Mouse (Mus musculus) bone marrow, adult 2 months (tissue): Measurements from ENCODE around the gene Cdk15.

ENCODE experiments used
- CTCF ChIP-seq: fragments of 200-500 bp; IDR thresholded peaks from 2 replicates; pipeline ENCODE4 v1.5.1; 2011; ENCODE audit warnings: low read length, control low read depth; ENCODE audit not compliant: control insufficient read depth, insufficient read depth
- POLR2A ChIP-seq: fragments of 200-500 bp; IDR thresholded peaks from 2 replicates; pipeline ENCODE4 v1.6.1; 2011; ENCODE audit warnings: low read depth, mild to moderate bottlenecking, control low read depth, low read length, borderline replicate concordance; ENCODE audit not compliant: control insufficient read depth

DNA sequence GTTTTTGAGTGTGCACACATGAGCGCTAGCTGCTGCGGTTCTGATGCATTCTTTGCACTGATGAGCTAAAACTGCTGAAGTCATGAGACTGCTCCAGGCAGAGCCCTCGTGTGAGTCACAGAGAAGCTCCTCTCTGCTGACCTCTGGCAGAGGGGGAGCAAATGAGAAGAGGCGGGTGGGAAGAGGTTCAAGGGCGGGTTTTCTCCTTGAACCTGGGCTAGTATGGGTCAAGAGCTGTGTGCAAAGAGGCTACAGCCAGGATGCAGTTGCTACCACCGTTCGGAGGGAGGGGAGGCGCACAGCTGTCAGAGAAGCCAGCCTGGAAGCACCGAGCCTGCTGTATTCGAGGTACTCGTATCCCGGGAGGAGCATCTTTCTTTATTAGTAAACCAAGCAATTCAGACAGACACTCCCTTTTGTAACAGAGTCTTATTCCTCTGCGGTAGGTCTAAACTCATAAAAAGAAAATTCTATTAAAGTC lies at the start of gene Cdk15:
- TF ChIP-seq CTCF (no peak), POLR2A (no peak)
